In the genomic region with DNA sequence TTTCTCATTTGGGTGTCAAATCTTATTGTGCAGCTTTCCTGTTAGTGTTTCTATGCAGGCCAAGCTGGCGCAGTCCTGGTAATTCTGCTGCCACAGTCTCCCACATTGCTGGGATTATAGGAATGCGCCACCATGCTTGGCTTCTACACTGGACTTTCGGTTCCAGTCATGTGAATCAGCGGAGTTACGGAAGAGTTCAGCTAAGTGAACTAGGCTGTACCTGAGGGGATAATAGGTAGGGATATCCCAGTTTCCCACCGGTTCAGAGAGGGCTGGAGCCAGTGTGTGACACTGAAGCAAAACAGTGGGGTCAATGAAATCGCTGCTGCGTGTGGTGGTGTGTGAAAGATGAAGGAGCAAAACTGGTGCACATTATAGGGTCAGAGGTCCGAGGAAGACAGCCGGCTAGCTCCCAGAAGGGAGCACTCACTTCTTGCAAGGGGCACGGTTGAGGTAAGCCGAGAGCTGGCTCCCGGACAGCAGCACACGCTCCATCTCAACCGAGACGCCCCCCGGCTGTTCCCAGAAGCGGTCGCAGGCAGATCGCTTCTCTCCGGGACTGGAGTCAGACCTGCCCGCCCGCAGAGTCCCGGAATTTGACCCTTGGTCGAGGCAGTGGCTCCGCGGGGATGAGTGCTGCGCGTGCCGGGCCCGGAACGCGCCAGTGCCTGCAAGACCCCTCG, we compare ENCODE assay signal across 7 mouse cellular contexts. TPM values are rescaled to one million over a fixed set of nuclear protein-coding genes. Genes with fewer than 3 reads are reported as not detected.
DNase-seq lines count a peak whose midpoint lies in the region; ATAC-seq and TF ChIP-seq lines count a peak whose summit lies in the region.

No protein-coding gene starts in this region.

- H3K9ac ChIP-seq in CH12.LX (ENCODE audit: insufficient read depth, low read depth) = peak overlapping the region; percentile 95
- peak overlapping the region; percentile 87 for H3K9ac ChIP-seq in heart, postnatal 0 days (replicated peaks; ENCODE audit: low read depth, low read length)
- peak overlapping the region; percentile 86 for H3K9ac ChIP-seq in limb, embryonic 12.5 days (replicated peaks)
- H3K9ac ChIP-seq in stomach, embryonic 15.5 days = peak overlapping the region; percentile 70

- H3K36me3 ChIP-seq in C2C12 (ENCODE audit: control insufficient read depth, insufficient read depth) = no peaks in the 10 kb centered on the region
- H3K36me3 ChIP-seq in CH12.LX (replicated peaks in 1 of 2; ENCODE audit: control insufficient read depth in 1 of 2, insufficient read depth in 1 of 2, low read length in 1 of 2) = no peaks in the 10 kb centered on the region
- peaks cover 3% of the 10 kb centered on the region; the same call in 1 of the 2 replicates for H3K36me3 ChIP-seq in heart, postnatal 0 days (replicated peaks; ENCODE audit: control insufficient read depth, insufficient read depth, low read length)
- peaks cover 10% of the 10 kb centered on the region; the same call in 1 of the 2 replicates for H3K36me3 ChIP-seq in limb, embryonic 12.5 days
- H3K36me3 ChIP-seq in stomach, embryonic 15.5 days = no peaks in the 10 kb centered on the region

- TF ChIP-seq EP300 in CH12.LX (IDR thresholded peaks at IDR 0.05; ENCODE audit: low read length) = no peak
- TF ChIP-seq EP300 in heart, postnatal 0 days (IDR thresholded peaks at IDR 0.05; ENCODE audit: low read depth) = no peak

- H3K4me1 ChIP-seq in CH12.LX (ENCODE audit: control insufficient read depth in 1 of 2, insufficient read depth in 2 of 2) = peaks cover 0 to 9% of the 10 kb centered on the region in 2 experiments; a peak in 2 of 4 replicates
- peaks cover 8% of the 10 kb centered on the region for H3K4me1 ChIP-seq in heart, postnatal 0 days (ENCODE audit: control insufficient read depth, insufficient read depth)
- peaks cover 20% of the 10 kb centered on the region; the same call in 1 of the 2 replicates for H3K4me1 ChIP-seq in limb, embryonic 12.5 days (replicated peaks)
- H3K4me1 ChIP-seq in stomach, embryonic 15.5 days = no peaks in the 10 kb centered on the region

- in situ Hi-C loops in CH12.LX (cut with MboI; ENCODE audit: low pct_ligation_motif_present, low pct_unique_long_range_greater_than_20kb, low sequenced_read_pairs) = no loop called here

- H3K4me2 ChIP-seq in CH12.LX (ENCODE audit: insufficient read depth, low read depth, poor library complexity, severe bottlenecking) = peak overlapping the region; percentile 83
- H3K4me2 ChIP-seq in heart, postnatal 0 days (ENCODE audit: low read depth, low read length) = peak overlapping the region; percentile 82
- peak overlapping the region; percentile 81 for H3K4me2 ChIP-seq in limb, embryonic 12.5 days
- H3K4me2 ChIP-seq in stomach, embryonic 15.5 days = peak overlapping the region; percentile 78

- WGBS in heart, postnatal 0 days = 4% methylated on average over 34 of the region's 34 CpGs
- 7% methylated on average over 34 of the region's 34 CpGs for WGBS in limb, embryonic 12.5 days
- WGBS in stomach, embryonic 15.5 days = 6% methylated on average over 33 of the region's 34 CpGs

- H3K27ac ChIP-seq in CH12.LX (ENCODE audit: insufficient read depth, low read depth) = no peak overlapping the region
- H3K27ac ChIP-seq in heart, postnatal 0 days (ENCODE audit: low read depth) = peak overlapping the region; percentile 98
- H3K27ac ChIP-seq in limb, embryonic 12.5 days = peak overlapping the region; percentile 87
- peak overlapping the region; percentile 91 for H3K27ac ChIP-seq in stomach, embryonic 15.5 days

- no peak for DNase-seq in CH12.LX (ENCODE audit: extremely low read depth)
- DNase-seq in heart, postnatal 0 days (ENCODE audit: low spot score) = no peak
- DNase-seq in spleen, adult 18-20 months = no peak
- no peak for DNase-seq in urinary bladder, postnatal 4 days (ENCODE audit: low spot score in 2 of 2)

- dilution Hi-C loops in CH12.LX (cut with MboI; ENCODE audit: extremely low pct_ligation_motif_present, extremely low pct_unique_long_range_greater_than_20kb, low sequenced_read_pairs) = no loop called here

- H3K79me3 ChIP-seq in C2C12 (ENCODE audit: low read depth) = no peaks in the 10 kb centered on the region

- no peak for TF ChIP-seq POLR2A in CH12.LX (IDR thresholded peaks at IDR 0.05; ENCODE audit: low read depth, low read length)

- TF ChIP-seq CTCF in C2C12 (IDR thresholded peaks at IDR 0.05; ENCODE audit: control insufficient read depth, insufficient read depth, insufficient read length) (no peak), CH12.LX (conservative IDR thresholded peaks at IDR 0.05 in 1 of 2, IDR thresholded peaks at IDR 0.05 in 1 of 2; ENCODE audit: low read depth in 2 of 2, low read length in 2 of 2) (no peak)
- TF ChIP-seq CTCF in heart, postnatal 0 days (IDR thresholded peaks at IDR 0.05; ENCODE audit: low read depth) = no peak

- H3ac ChIP-seq in C2C12 (ENCODE audit: control insufficient read depth, insufficient read length, low read depth) = peak overlapping the region; percentile 79

- H3K27me3 ChIP-seq in C2C12 (ENCODE audit: control insufficient read depth, insufficient read depth, insufficient read length) (peaks cover 15% of the 10 kb centered on the region), CH12.LX (replicated peaks) (peaks cover 50% of the 10 kb centered on the region)
- no peaks in the 10 kb centered on the region for H3K27me3 ChIP-seq in heart, postnatal 0 days (ENCODE audit: control insufficient read depth, insufficient read depth, low read length)
- peaks cover 15% of the 10 kb centered on the region for H3K27me3 ChIP-seq in limb, embryonic 12.5 days
- H3K27me3 ChIP-seq in stomach, embryonic 15.5 days (replicated peaks) = 0 out of 2 replicates have a peak, but pooled peaks cover 3% of the 10 kb centered on the region

- TF ChIP-seq RAD21 in CH12.LX (IDR thresholded peaks at IDR 0.05; ENCODE audit: low read depth, low read length) = no peak

- no peaks in the 10 kb centered on the region for H3K9me3 ChIP-seq in CH12.LX (replicated peaks; ENCODE audit: low read length)
- H3K9me3 ChIP-seq in heart, postnatal 0 days (replicated peaks; ENCODE audit: control insufficient read depth, low read length) = no peaks in the 10 kb centered on the region
- no peaks in the 10 kb centered on the region for H3K9me3 ChIP-seq in limb, embryonic 12.5 days
- no peaks in the 10 kb centered on the region for H3K9me3 ChIP-seq in stomach, embryonic 15.5 days

- ATAC-seq in heart, postnatal 0 days (ENCODE audit: insufficient read depth, low read depth) = peak; percentile 34
- no peak for ATAC-seq in limb, embryonic 12.5 days (ENCODE audit: insufficient number of reproducible peaks, insufficient read depth, low FRiP score, low TSS enrichment, low read depth)
- ATAC-seq in stomach, embryonic 15.5 days (ENCODE audit: insufficient read depth, low FRiP score, low read depth) = peak; percentile 8; the same call in 1 of the 2 replicates

- H3K79me2 ChIP-seq in C2C12 (ENCODE audit: control insufficient read depth, insufficient read depth) (no peaks in the 10 kb centered on the region), CH12.LX (replicated peaks; ENCODE audit: control insufficient read depth, extremely low read depth, insufficient read depth, poor library complexity, severe bottlenecking) (no peaks in the 10 kb centered on the region)

- H3K4me3 ChIP-seq in C2C12 (ENCODE audit: insufficient read depth, poor library complexity, severe bottlenecking) (peak overlapping the region; percentile 49), CH12.LX (replicated peaks in 1 of 3; ENCODE audit: low read depth in 2 of 3, low read length in 2 of 3, poor library complexity in 1 of 3) (peak overlapping the region; percentile 58 to 88 (median 75))
- peak overlapping the region; percentile 97 for H3K4me3 ChIP-seq in heart, postnatal 0 days (ENCODE audit: low read depth, low read length)
- H3K4me3 ChIP-seq in limb, embryonic 12.5 days (replicated peaks) = peak overlapping the region; percentile 81
- H3K4me3 ChIP-seq in stomach, embryonic 15.5 days (replicated peaks) = peak overlapping the region; percentile 77

RNA-seq across cellular contexts. Expression of gene Hint2, which starts 0.5 kb away (rescaled TPM):
- polyA plus RNA-seq in C2C12 (2012; fragmentation: generic; extraction: Trizol) (48.0 TPM), CH12.LX (2012; ENCODE audit: insufficient read length, low read depth) (6.4 and 8.1 TPM in 2 replicates)
- total RNA-seq in CH12.LX (2012; rRNA removed) (21.2 and 27.9 TPM in 2 replicates), CH12.LX (2014; rRNA removed) (17.0 and 17.8 TPM in 2 replicates)
- total RNA-seq in heart, postnatal 0 days (2014; rRNA removed; ENCODE audit: low replicate concordance) = 358 and 378 TPM in 2 replicates
- polyA plus RNA-seq in heart, postnatal 0 days (2015; fragmentation: Nextera tagmentation; extraction: Ambion mirVana) = 322 and 361 TPM in 2 replicates
- 78.7 and 87.6 TPM in 2 replicates for polyA plus RNA-seq in limb, embryonic 12.5 days (2016; fragmentation: Nextera tagmentation; extraction: Ambion mirVana)
- 108 and 116 TPM in 2 replicates for polyA plus RNA-seq in stomach, embryonic 15.5 days (2015; fragmentation: Nextera tagmentation; extraction: Ambion mirVana)

RNA-seq across cellular contexts. Expression of gene Spag8, which starts 2.4 kb away (rescaled TPM):
- polyA plus RNA-seq in C2C12 (2012; fragmentation: generic; extraction: Trizol) (0.04 TPM), CH12.LX (2012; ENCODE audit: insufficient read length, low read depth) (not detected in 2 replicates)
- total RNA-seq in CH12.LX (2012; rRNA removed) (0.08 TPM in 1 of 2 replicates, not detected in the other), CH12.LX (2014; rRNA removed) (not detected in 2 replicates)
- total RNA-seq in heart, postnatal 0 days (2014; rRNA removed; ENCODE audit: low replicate concordance) = not detected in 2 replicates
- 0.44 and 0.62 TPM in 2 replicates for polyA plus RNA-seq in heart, postnatal 0 days (2015; fragmentation: Nextera tagmentation; extraction: Ambion mirVana)
- 0.95 and 0.99 TPM in 2 replicates for polyA plus RNA-seq in limb, embryonic 12.5 days (2016; fragmentation: Nextera tagmentation; extraction: Ambion mirVana)
- polyA plus RNA-seq in stomach, embryonic 15.5 days (2015; fragmentation: Nextera tagmentation; extraction: Ambion mirVana) = 0.80 and 1.0 TPM in 2 replicates

RNA-seq across cellular contexts. Expression of gene Tmem8b, which starts 13.0 kb away (rescaled TPM):
- polyA plus RNA-seq in C2C12 (2012; fragmentation: generic; extraction: Trizol) (0.16 TPM), CH12.LX (2012; ENCODE audit: insufficient read length, low read depth) (0.16 and 0.26 TPM in 2 replicates)
- total RNA-seq in CH12.LX (2012; rRNA removed) (0.17 and 0.47 TPM in 2 replicates), CH12.LX (2014; rRNA removed) (not detected in 2 replicates)
- total RNA-seq in heart, postnatal 0 days (2014; rRNA removed; ENCODE audit: low replicate concordance) = 9.6 and 24.9 TPM in 2 replicates
- polyA plus RNA-seq in heart, postnatal 0 days (2015; fragmentation: Nextera tagmentation; extraction: Ambion mirVana) = 4.5 and 4.9 TPM in 2 replicates
- 5.6 and 6.6 TPM in 2 replicates for polyA plus RNA-seq in limb, embryonic 12.5 days (2016; fragmentation: Nextera tagmentation; extraction: Ambion mirVana)
- 4.0 and 4.6 TPM in 2 replicates for polyA plus RNA-seq in stomach, embryonic 15.5 days (2015; fragmentation: Nextera tagmentation; extraction: Ambion mirVana)

RNA-seq across cellular contexts. Expression of gene Fam221b, which starts 13.1 kb away (rescaled TPM):
- polyA plus RNA-seq in C2C12 (2012; fragmentation: generic; extraction: Trizol) (1.4 TPM), CH12.LX (2012; ENCODE audit: insufficient read length, low read depth) (0.07 and 0.12 TPM in 2 replicates)
- total RNA-seq in CH12.LX (2012; rRNA removed) (5.1 and 6.3 TPM in 2 replicates), CH12.LX (2014; rRNA removed) (not detected in 2 replicates)
- total RNA-seq in heart, postnatal 0 days (2014; rRNA removed; ENCODE audit: low replicate concordance) = not detected in 2 replicates
- 3.6 and 4.0 TPM in 2 replicates for polyA plus RNA-seq in heart, postnatal 0 days (2015; fragmentation: Nextera tagmentation; extraction: Ambion mirVana)
- polyA plus RNA-seq in limb, embryonic 12.5 days (2016; fragmentation: Nextera tagmentation; extraction: Ambion mirVana) = 2.8 and 3.6 TPM in 2 replicates
- polyA plus RNA-seq in stomach, embryonic 15.5 days (2015; fragmentation: Nextera tagmentation; extraction: Ambion mirVana) = 2.5 and 4.1 TPM in 2 replicates

RNA-seq across cellular contexts. Expression of gene Npr2, which starts 24.1 kb away (rescaled TPM):
- polyA plus RNA-seq in C2C12 (2012; fragmentation: generic; extraction: Trizol) (7.3 TPM), CH12.LX (2012; ENCODE audit: insufficient read length, low read depth) (0.23 and 0.49 TPM in 2 replicates)
- total RNA-seq in CH12.LX (2012; rRNA removed) (0.04 and 0.38 TPM in 2 replicates), CH12.LX (2014; rRNA removed) (not detected in 2 replicates)
- total RNA-seq in heart, postnatal 0 days (2014; rRNA removed; ENCODE audit: low replicate concordance) = 17.7 and 23.1 TPM in 2 replicates
- polyA plus RNA-seq in heart, postnatal 0 days (2015; fragmentation: Nextera tagmentation; extraction: Ambion mirVana) = 6.6 and 6.9 TPM in 2 replicates
- 14.4 and 17.9 TPM in 2 replicates for polyA plus RNA-seq in limb, embryonic 12.5 days (2016; fragmentation: Nextera tagmentation; extraction: Ambion mirVana)
- 9.3 TPM in 2 replicates for polyA plus RNA-seq in stomach, embryonic 15.5 days (2015; fragmentation: Nextera tagmentation; extraction: Ambion mirVana)
